Comparison of ENCODE assay signal across 24 mouse cellular contexts in genomic region chr4:76414591-76414990, GRCm38 (mm10).
"Had no signal": no experiment of that assay in that cellular context is flagged by ENCODE, and none has a peak within 500 bp of the region (broad histone marks: within the 10 kb centered on the region; RNA-seq: fewer than 3 reads in every experiment).

No protein-coding gene starts in this region.

- H3K9ac ChIP-seq: heart, embryonic 13.5 days; heart, embryonic 15.5 days; hindbrain, embryonic 13.5 days; hindbrain, embryonic 15.5 days; limb, embryonic 13.5 days; limb, embryonic 15.5 days; liver, embryonic 12.5 days; liver, embryonic 14.5 days had no signal

- H3K36me3 ChIP-seq: heart, embryonic 13.5 days; heart, embryonic 15.5 days; hindbrain, embryonic 13.5 days; hindbrain, embryonic 15.5 days; limb, embryonic 13.5 days; limb, embryonic 15.5 days; liver, embryonic 12.5 days had no signal

- H3K27ac ChIP-seq: heart, adult 2 months; heart, embryonic 13.5 days; heart, embryonic 15.5 days; hindbrain, embryonic 13.5 days; hindbrain, embryonic 15.5 days; hindbrain, postnatal 0 days; kidney, postnatal 0 days; limb, embryonic 13.5 days; limb, embryonic 15.5 days; liver, embryonic 12.5 days; liver, embryonic 14.5 days had no signal

- H3K4me3 ChIP-seq: heart, adult 2 months; heart, embryonic 13.5 days; heart, embryonic 15.5 days; hindbrain, embryonic 13.5 days; hindbrain, embryonic 15.5 days; limb, embryonic 13.5 days; limb, embryonic 15.5 days; liver, embryonic 12.5 days had no signal

- H3K27me3 ChIP-seq: heart, embryonic 13.5 days; heart, embryonic 15.5 days; hindbrain, embryonic 13.5 days; hindbrain, embryonic 15.5 days; limb, embryonic 13.5 days; limb, embryonic 15.5 days; liver, embryonic 12.5 days had no signal

- DNase-seq: gastrocnemius, postnatal 14 days; gastrocnemius, postnatal 36 days; heart, adult 11 months; heart, adult 2 months; heart, postnatal 14 days; heart, postnatal 36 days; kidney, adult 11 months; kidney, adult 8-10 months; kidney, postnatal 14 days; layer of hippocampus, adult 9-11 months; layer of hippocampus, postnatal 36 days; left cerebral cortex, postnatal 4 days had no signal

- ATAC-seq: hindbrain, postnatal 0 days; intestine, embryonic 16.5 days; liver, embryonic 12.5 days had no signal

- H3K9me3 ChIP-seq: heart, embryonic 13.5 days; heart, embryonic 15.5 days; hindbrain, embryonic 13.5 days; hindbrain, embryonic 15.5 days; limb, embryonic 13.5 days; limb, embryonic 15.5 days; liver, embryonic 12.5 days had no signal

- H3K4me2 ChIP-seq: heart, embryonic 11.5 days; heart, embryonic 13.5 days; heart, embryonic 15.5 days; hindbrain, embryonic 13.5 days; hindbrain, embryonic 15.5 days; limb, embryonic 13.5 days; limb, embryonic 15.5 days; liver, embryonic 12.5 days had no signal

- H3K4me1 ChIP-seq: hindbrain, embryonic 15.5 days; limb, embryonic 15.5 days; liver, embryonic 12.5 days had no signal
